Mouse (Mus musculus): ENCODE measurements around the gene BC049762. TPM values are rescaled to one million over a fixed set of nuclear protein-coding genes. Genes with fewer than 3 reads are reported as not detected.
A peak's percentile ranks its signal among the peaks of the same experiment; 100 is the strongest.

The BC049762 gene
- polyA plus RNA-seq (2015; fragmentation: Nextera tagmentation; extraction: Ambion mirVana), result 0.19 and 0.24 TPM in 2 replicates

DNA sequence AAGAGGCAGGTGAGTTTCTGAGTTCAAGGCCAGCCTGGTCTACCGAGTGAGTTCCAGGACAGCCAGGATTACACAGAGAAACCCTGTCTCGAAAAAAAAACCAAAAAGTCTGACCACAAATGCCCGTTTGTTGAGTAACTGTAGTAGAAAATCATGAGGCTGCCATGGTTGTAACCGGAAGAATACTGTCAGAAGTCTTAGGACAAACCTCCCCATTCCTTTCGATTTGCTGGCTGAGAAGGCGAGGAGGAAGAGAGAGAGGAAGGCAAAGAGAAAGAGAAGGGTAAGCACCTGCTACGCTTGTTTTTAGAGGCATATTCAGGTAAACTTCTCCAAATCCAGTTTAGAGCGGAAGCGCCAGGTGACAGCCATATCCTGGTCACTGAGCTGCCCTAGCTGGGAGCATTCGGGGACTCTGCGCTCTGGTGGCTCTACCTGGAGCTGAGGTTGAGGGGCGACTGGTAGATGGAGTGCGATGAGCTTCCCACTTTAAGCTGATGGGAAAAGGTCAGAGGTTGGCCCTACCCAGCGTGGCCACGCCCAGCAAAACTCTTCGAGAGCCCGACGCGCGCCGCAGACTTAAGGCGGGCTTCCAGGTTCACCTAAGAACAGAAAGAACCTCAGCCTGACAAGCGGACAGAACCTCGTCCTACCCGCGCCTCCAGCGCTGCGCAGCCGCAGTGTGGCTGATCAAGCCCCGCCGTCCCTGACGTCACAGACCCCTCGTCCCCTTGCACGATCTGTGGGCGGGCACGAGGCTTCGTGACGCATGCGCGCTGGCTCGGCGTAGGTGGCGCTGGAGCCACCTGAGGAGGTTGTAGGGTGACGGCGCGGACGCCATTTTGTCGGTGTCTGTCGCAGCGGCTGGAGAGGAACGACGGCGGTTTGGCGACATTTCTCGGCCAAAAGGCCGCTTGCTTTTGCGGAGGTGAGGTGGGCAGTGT is at the start of gene BC049762:
Gene BC049762, minus strand, starts transcription at position 705 of the 944 bp plus-strand sequence.
- peak within 1 kb of the TSS; percentile 98 for H3K27ac ChIP-seq
- ATAC-seq (replicated peaks; ENCODE audit: insufficient number of reproducible peaks, insufficient read depth, low FRiP score, low read depth), result peak; percentile 98
- 7% methylated on average over 57 of the region's 57 CpGs for WGBS
- H3K4me1 ChIP-seq (replicated peaks), result peaks cover 31% of the 10 kb centered on the region
- peaks cover 3% of the 10 kb centered on the region; the same call in 1 of the 2 replicates for H3K27me3 ChIP-seq
- H3K9ac ChIP-seq, result peak within 1 kb of the TSS; percentile 95
- H3K4me3 ChIP-seq, result peak within 1 kb of the TSS; percentile 84
- no peaks in the 10 kb centered on the region for H3K9me3 ChIP-seq (replicated peaks)
- H3K36me3 ChIP-seq, result peaks cover 7% of the 10 kb centered on the region; the same call in 1 of the 2 replicates
- peak within 1 kb of the TSS; percentile 85 for H3K4me2 ChIP-seq

DNA sequence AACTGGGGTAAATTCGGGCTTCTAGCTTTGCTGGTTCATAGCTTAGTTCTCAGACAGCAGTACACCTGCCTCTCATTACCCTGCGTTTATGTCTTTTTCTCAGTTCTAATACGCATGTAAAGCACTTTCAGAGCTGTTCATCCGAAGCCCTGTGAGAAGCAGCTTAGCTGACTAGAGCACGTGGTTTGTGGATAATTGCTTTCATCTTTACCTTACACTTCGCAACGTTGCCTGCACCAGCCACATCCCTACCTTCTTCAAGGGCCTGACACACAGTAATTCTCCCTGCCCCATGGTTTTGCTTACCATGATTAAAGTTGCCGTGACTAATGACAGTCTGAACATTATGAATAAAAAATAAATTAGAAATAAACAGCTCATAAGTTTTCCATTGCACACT is 49.0 kb upstream of the BC049762 start:
- no peak overlapping the region for H3K4me3 ChIP-seq
- no peak for ATAC-seq (replicated peaks; ENCODE audit: insufficient number of reproducible peaks, insufficient read depth, low FRiP score, low read depth)
- no peaks in the 10 kb centered on the region for H3K36me3 ChIP-seq
- 88% methylated on average over 8 of the region's 8 CpGs for WGBS
- no peak overlapping the region for H3K27ac ChIP-seq
- no peaks in the 10 kb centered on the region; the same call in 1 of the 2 replicates for H3K4me1 ChIP-seq (replicated peaks)
- no peak overlapping the region for H3K4me2 ChIP-seq
- no peaks in the 10 kb centered on the region for H3K27me3 ChIP-seq
- no peak overlapping the region for H3K9ac ChIP-seq
- no peaks in the 10 kb centered on the region for H3K9me3 ChIP-seq (replicated peaks)

DNA sequence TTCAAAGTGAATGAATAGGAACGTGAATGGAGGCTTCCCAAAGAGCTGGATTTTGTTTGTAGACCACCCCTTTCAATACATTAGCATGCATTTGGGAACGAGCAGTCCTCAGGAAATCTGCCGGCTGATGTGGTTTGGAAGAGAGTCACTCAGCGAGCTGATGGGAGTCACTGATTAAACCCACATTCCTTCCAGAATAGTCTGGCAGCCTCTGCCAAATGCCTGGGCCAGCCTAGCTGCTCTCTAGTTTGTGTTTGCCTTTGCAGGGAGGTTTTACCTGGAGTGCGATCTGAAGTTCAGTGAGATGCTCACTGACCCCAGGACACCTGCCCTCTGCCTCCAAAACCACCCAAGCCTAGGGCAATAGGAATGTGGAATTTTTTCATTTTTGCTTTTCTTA is 45.5 kb upstream of the BC049762 start:
- H3K27me3 ChIP-seq, result no peaks in the 10 kb centered on the region
- H3K27ac ChIP-seq, result no peak overlapping the region
- H3K36me3 ChIP-seq, result no peaks in the 10 kb centered on the region
- no peak overlapping the region for H3K4me2 ChIP-seq
- no peak overlapping the region for H3K9ac ChIP-seq
- H3K4me1 ChIP-seq (replicated peaks), result no peaks in the 10 kb centered on the region; the same call in 1 of the 2 replicates
- no peaks in the 10 kb centered on the region for H3K9me3 ChIP-seq (replicated peaks)
- 30% methylated on average over 5 of the region's 5 CpGs for WGBS
- ATAC-seq (replicated peaks; ENCODE audit: insufficient number of reproducible peaks, insufficient read depth, low FRiP score, low read depth), result no peak
- H3K4me3 ChIP-seq, result no peak overlapping the region

DNA sequence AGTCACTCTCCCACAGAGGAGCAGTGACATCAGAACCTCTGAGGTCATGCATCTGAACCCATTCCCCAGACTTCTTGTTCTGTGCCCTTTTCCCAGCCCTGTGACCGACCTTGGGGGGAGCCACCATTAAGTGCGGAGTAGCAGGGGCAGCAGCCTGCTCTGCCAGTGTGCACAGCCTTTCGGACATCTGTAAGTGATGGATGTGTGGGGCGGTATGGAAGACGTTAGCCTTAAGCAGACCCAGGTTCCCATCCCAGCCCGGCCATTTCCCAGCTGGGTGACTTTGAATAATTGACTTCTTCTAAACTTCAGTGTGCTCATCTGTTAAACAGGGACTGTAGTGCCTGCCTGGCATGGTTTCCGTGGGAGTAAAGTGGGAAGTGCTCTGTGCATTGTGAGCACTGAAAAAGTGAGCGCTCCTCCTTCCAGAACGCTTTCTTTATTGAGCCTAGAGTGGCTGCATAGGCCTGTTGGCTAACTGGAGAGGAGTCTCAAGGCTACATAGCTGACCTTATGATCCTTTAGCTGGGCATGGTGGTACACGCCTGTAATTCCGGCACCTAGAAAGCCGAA is 41.2 kb upstream of the BC049762 start:
- H3K27me3 ChIP-seq, result no peaks in the 10 kb centered on the region
- no peaks in the 10 kb centered on the region for H3K9me3 ChIP-seq (replicated peaks)
- H3K4me2 ChIP-seq, result no peak overlapping the region
- H3K36me3 ChIP-seq, result no peaks in the 10 kb centered on the region
- H3K9ac ChIP-seq, result no peak overlapping the region
- no peaks in the 10 kb centered on the region; the same call in 1 of the 2 replicates for H3K4me1 ChIP-seq (replicated peaks)
- WGBS, result 74% methylated on average over 12 of the region's 12 CpGs
- no peak overlapping the region for H3K27ac ChIP-seq
- H3K4me3 ChIP-seq, result no peak overlapping the region
- ATAC-seq (replicated peaks; ENCODE audit: insufficient number of reproducible peaks, insufficient read depth, low FRiP score, low read depth), result no peak

DNA sequence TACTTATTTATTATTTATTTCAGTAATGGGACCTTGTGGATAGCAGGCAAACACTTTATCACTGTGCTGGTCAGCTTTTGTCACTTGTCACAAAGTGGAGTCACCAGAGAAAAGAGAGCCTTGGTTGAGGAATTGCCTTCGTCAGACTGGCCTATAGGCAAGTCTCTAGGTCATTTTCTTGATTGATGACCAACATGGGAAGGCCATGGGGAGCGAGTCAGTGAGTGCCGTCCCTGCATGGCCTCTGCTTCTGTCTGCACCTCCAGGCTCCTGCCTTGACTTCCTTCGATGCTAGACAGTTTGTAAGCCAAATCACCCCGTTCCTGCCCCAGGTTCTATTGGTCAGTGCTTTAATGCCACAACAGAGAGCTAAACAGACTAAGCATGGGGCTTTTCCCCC is 39.5 kb upstream of the BC049762 start:
- ATAC-seq (replicated peaks; ENCODE audit: insufficient number of reproducible peaks, insufficient read depth, low FRiP score, low read depth), result no peak
- H3K4me3 ChIP-seq, result no peak overlapping the region
- no peaks in the 10 kb centered on the region for H3K9me3 ChIP-seq (replicated peaks)
- 76% methylated on average over 5 of the region's 5 CpGs for WGBS
- H3K27ac ChIP-seq, result no peak overlapping the region
- no peaks in the 10 kb centered on the region for H3K27me3 ChIP-seq
- no peak overlapping the region for H3K9ac ChIP-seq
- no peaks in the 10 kb centered on the region for H3K4me1 ChIP-seq (replicated peaks)
- H3K4me2 ChIP-seq, result no peak overlapping the region
- H3K36me3 ChIP-seq, result no peaks in the 10 kb centered on the region

DNA sequence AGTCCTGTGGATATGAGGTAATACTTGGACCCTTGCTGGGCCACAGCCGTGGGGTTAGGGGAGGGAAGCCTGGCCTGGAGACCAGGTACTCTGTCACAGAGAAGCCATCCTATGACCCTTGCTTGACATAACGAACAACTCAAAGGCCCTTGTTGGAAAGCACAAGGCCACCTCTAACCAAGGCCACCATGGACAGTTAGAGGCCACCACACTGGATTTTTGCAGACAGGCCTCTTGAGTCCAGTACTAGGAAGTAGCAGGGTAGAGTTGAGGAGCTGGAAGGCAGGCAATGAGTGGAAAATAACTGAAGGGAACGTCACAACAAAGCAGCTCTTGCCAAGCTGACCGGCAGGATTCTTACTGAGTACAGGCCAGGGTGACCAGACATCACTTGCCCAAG is 35.8 kb upstream of the BC049762 start:
- 77% methylated on average over 4 of the region's 4 CpGs for WGBS
- Histone ChIP-seq H3K4me3 (no peak overlapping the region), H3K27ac (no peak overlapping the region), H3K9me3 (replicated peaks) (no peaks in the 10 kb centered on the region), H3K4me2 (no peak overlapping the region), H3K27me3 (no peaks in the 10 kb centered on the region), H3K9ac (no peak overlapping the region), H3K4me1 (replicated peaks) (no peaks in the 10 kb centered on the region), H3K36me3 (no peaks in the 10 kb centered on the region)
- ATAC-seq (replicated peaks; ENCODE audit: insufficient number of reproducible peaks, insufficient read depth, low FRiP score, low read depth), result no peak

DNA sequence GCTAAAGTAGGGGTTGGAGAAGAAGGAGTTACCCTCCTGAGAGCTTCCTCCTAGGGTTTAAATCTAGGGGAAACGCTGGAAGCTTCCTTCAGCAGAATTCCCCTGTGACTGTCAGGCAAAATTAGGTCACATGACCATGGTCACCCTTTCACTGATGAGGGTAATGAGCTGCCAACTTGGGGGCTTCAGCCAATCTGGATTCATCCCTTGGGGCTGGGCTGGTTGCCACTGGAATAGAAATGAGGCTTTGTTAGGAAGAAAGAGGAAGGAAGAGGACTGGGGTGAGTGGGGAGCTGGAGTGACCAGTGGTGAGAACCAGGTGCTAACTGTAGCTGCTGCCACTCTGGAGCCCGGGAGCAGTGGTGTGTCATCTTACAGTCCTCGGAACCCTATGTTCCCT is 32.9 kb upstream of the BC049762 start:
- Histone ChIP-seq H3K4me3 (no peak overlapping the region), H3K9me3 (replicated peaks) (no peaks in the 10 kb centered on the region), H3K4me2 (no peak overlapping the region), H3K27me3 (peaks cover 19% of the 10 kb centered on the region), H3K9ac (no peak overlapping the region), H3K36me3 (no peaks in the 10 kb centered on the region), H3K4me1 (replicated peaks) (peaks cover under 1% of the 10 kb centered on the region; the same call in 1 of the 2 replicates), H3K27ac (no peak overlapping the region)
- WGBS, result 76% methylated on average over 3 of the region's 3 CpGs
- no peak for ATAC-seq (replicated peaks; ENCODE audit: insufficient number of reproducible peaks, insufficient read depth, low FRiP score, low read depth)

DNA sequence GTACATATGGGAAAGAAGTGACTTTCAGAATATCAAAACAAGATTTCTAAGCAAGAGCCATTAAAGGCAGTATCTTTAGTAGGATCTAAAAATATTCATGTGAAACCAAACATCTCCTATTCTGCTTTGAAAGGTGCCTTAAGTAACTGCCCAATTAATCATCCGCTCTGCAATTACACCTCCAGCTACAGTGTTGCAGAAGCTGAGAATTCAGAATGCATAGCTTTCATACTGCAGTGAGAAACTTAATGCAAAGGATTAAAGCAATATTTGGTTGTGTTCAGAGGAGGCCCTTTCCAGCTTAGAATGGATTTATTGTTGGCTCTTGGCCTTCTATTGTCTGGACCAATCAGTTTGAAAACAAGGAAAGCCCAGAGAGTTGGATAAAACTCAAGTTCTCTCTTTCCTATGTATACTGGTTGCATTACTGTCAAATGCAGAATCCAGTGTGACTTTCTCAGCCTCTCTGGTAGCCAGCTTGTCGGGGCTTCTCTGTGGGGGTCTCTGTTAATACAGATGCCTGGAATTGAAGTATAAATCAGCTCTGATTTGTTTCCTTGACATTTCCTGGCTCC is 31.2 kb upstream of the BC049762 start:
- no peak overlapping the region for H3K27ac ChIP-seq
- H3K36me3 ChIP-seq, result no peaks in the 10 kb centered on the region
- H3K4me1 ChIP-seq (replicated peaks), result peaks cover 10% of the 10 kb centered on the region
- 73% methylated on average over 2 of the region's 2 CpGs for WGBS
- no peak overlapping the region for H3K9ac ChIP-seq
- no peaks in the 10 kb centered on the region for H3K9me3 ChIP-seq (replicated peaks)
- no peak for ATAC-seq (replicated peaks; ENCODE audit: insufficient number of reproducible peaks, insufficient read depth, low FRiP score, low read depth)
- H3K27me3 ChIP-seq, result peaks cover 19% of the 10 kb centered on the region
- no peak overlapping the region for H3K4me3 ChIP-seq
- H3K4me2 ChIP-seq, result no peak overlapping the region

DNA sequence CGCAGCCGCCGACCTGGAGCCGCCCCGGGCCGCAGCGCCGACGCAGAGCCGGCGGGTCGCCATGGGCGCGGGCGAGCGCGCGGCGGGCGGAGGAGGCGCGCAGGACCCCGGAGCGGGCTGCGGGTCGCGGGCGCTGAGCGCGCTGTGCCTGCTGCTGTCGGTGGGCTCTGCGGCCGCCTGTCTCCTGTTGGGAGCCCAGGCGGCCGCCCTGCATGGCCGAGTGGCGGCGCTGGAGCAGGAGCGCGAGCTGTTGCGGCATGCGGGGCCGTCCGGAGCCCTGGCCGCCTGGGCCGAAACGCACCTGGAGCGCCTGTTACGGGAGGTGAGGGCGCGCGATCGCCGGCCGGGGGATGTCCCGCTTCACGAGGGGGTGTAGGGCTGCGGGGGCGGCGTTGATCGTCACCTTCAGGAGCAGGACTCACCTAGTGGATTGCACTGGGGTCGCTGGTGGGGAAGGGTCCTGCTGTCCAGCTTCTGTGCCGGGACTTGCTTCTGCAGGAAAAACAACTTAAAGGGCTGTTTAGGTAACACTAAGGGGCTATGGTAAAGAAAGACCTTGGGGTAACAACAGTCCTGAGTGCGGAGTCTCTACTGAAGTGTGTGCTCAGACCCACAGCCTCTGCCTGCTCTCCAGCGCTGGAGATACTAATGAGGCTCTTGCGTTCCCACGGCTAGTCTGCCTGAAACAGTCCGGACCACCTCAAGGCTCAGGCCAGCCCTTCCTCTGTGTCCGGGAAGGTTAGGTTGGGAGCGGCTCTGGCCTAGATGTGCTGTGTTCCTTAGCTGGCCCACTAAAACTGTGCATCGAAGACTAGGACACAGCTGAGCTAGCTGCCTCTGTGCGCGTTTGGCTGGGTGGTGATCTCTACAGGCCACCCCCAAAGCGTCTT is 27.5 kb upstream of the BC049762 start:
- WGBS, result 2% methylated on average over 71 of the region's 74 CpGs

DNA sequence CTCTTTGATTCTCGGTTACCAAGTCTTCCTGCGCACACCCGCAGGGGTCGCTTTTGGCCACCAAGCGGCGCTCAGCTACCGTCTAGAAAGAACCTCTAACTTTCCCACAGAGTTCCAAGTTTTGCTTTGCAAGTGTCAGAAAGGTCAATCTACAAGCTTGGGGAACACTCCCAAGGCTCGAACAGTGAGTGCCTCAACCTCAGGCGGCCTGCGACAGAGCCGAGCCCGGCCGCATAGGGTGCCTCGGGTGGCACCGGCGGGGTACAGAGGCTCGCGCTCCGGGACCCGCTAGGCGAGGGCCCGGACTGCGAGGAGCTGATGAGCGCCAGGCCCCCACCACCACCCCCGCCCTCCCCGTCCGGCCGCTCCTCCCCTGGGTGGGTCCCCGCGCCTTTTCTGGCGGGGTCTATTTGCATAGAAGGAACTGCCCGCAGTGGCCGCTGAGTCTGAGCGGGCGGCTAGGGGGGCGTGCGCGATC is 26.8 kb upstream of the BC049762 start, which contains the start of gene Col23a1:
Gene Col23a1, plus strand, starts transcription at position 357 of the 478 bp plus-strand sequence.
- no peaks in the 10 kb centered on the region for H3K36me3 ChIP-seq
- peak within 1 kb of the TSS; percentile 63 for H3K9ac ChIP-seq
- WGBS, result 1% methylated on average over 38 of the region's 38 CpGs
- H3K27me3 ChIP-seq, result peaks cover 19% of the 10 kb centered on the region
- H3K4me3 ChIP-seq, result peak within 1 kb of the TSS; percentile 58
- peak within 1 kb of the TSS; percentile 59 for H3K27ac ChIP-seq
- H3K4me1 ChIP-seq (replicated peaks), result peaks cover 13% of the 10 kb centered on the region
- H3K4me2 ChIP-seq, result peak within 1 kb of the TSS; percentile 91
- ATAC-seq (replicated peaks; ENCODE audit: insufficient number of reproducible peaks, insufficient read depth, low FRiP score, low read depth), result peak; percentile 94
- no peaks in the 10 kb centered on the region for H3K9me3 ChIP-seq (replicated peaks)

More for the DNA sequence above, 27.5 kb upstream of the BC049762 start:
- Histone ChIP-seq H3K36me3 (no peaks in the 10 kb centered on the region), H3K4me2 (peak overlapping the region; percentile 91), H3K27me3 (peaks cover 19% of the 10 kb centered on the region), H3K4me3 (peak overlapping the region; percentile 58), H3K9ac (peak overlapping the region; percentile 63), H3K9me3 (replicated peaks) (no peaks in the 10 kb centered on the region), H3K4me1 (replicated peaks) (peaks cover 13% of the 10 kb centered on the region), H3K27ac (peak overlapping the region; percentile 18; the same call in 1 of the 2 replicates)
- ATAC-seq (replicated peaks; ENCODE audit: insufficient number of reproducible peaks, insufficient read depth, low FRiP score, low read depth), result peak; percentile 76

Measured in heart, embryonic 15.5 days (tissue).